Mouse (Mus musculus): ENCODE measurements around the gene Tns2.

- TF ChIP-seq EP300 (optimal IDR thresholded peaks at IDR 0.05) (no peak), CTCF (IDR thresholded peaks at IDR 0.05; ENCODE audit: low read depth) (peak; percentile 100)
Observed at GRCm38 (mm10) chr15:102065661-102066325, 34.4 kb upstream of the Tns2 start.
